Mouse (Mus musculus) inflammation-experienced regulatory T-cells, adult 6 months (primary cell): ENCODE results near the gene Kif13a. TPM values are rescaled to one million over a fixed set of nuclear protein-coding genes. Genes with fewer than 3 reads are reported as not detected.

Experiments
- ATAC-seq: one replicate; pipeline ENCODE4 v1.8.0; 2017
- polyA plus RNA-seq, 3 experiments: library from polyadenylated mRNA; unstranded; fragments of 100-300 nt; shearing (Covaris generic); gene quantifications; one replicate each; pipeline ENCODE4 v1.2.1; 2017

Kif13a gene
- polyA plus RNA-seq, 3 experiments from 2014 or later, result 4.1 to 9.6 (median 6.5) TPM

DNA sequence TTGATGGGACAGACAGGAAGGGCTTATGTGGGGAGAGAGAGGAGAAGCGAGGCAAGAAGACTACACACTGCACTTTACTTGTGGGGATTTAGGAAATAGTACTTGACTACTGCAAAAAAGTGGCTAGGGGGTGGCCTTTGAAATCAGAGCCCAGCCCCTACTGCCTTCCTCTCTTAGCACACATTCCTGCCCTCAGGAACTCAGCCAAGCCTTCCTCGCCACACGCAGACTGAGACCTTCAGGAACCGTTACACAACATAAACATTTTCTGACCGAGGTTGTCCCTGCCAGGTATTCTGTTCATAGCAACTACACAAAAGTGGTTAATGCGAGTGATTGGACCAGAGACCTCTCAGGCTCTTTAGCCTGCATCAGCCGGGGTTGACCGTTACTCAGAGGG, 8.1 kb downstream of the Kif13a start:
- no peak for ATAC-seq

DNA sequence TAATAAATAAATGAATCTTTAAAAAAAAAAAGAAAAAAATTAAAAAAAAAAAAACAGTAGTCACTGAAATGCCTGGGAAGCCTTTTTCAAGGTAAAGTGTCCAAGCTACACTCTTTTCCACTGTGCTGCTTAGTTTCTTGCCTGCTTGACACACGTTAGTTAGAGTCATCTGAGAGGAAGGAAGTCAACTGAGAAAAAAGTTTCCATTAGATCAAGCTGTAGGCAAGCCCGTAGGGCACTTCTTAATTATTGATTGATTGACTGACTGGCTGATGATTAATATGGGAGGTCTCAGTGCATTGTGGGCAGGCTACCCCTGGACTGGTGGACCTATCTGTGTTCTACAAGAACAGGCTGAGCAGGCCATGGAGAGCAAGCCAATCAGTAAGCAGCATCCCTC, 9.9 kb downstream of the Kif13a start:
- ATAC-seq, result peak; percentile 82

DNA sequence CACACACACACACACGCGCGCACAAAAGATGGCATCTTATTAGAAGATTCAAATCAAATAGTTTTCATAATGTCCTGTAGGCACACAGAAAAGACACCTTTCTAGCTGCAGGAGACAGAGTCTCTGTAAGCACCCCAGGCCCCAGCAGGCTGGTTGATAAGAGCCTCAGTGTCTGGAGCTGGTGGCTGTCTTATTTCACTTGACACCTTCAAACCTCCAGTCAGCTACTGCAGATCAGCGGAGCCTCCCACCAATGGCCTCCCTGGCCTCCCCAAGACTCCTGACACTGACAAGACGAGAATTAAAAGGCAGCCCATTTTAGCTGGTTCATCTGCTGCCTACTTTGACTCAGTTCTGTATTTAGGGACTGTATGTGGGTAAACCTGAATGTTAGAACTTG, 11.2 kb downstream of the Kif13a start:
- no peak for ATAC-seq

DNA sequence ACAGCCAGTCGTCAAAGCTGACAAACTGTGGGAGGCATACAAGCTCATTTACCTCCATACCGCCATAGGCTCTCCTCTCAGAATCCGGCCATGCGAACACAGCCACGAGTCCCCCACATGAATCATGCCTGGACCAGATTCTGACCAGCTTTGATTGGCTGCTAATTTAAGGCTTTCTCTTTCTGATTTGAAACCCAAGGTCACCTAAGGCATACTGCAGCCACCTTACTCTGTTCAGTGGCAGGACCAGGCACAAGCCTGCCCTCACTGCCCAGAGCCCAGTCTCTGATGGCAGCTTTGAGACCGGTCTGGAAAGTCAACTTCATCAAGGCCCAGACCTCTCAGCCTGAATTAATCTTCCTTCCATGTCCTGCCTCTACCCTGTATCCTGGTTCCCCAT, 17.7 kb downstream of the Kif13a start:
- no peak for ATAC-seq

DNA sequence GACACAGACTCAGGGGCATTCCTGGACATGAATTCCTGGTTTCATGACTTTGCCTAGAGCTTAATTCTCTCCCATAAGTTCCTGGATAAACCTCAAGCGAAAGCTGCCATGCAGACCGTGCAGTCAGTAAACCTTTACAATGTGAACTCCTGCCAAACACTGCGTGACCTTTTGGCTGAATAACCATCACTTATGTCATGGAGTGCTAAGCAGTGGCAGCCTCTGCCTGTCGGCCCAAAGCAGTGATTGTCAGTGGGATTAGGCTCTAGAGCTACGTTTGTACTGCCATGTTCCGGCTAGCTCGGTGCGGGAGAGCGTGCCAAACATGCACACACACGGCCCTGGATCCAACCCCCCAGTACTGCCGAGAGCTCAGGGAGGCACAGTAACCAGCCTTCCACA, 18.6 kb downstream of the Kif13a start:
- no peak for ATAC-seq

DNA sequence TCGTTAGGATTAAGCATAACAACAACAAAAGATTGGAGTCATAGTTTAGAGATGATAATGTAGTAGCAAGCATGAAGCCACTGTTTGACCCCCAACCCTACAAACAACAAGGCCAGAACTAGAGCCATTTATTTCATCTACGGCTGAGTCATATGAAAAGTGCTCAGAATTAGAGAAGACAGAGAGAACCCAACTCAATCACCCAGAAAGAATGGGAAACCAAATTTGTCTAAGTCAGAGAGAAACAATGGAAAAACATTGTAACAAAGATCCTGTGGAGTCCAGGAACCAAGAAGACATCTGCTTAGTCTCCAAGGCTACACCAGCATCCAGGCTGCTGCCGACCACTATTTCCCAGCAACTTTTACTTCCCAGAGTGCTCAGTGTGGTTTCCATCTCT, 19.7 kb downstream of the Kif13a start:
- no peak for ATAC-seq

DNA sequence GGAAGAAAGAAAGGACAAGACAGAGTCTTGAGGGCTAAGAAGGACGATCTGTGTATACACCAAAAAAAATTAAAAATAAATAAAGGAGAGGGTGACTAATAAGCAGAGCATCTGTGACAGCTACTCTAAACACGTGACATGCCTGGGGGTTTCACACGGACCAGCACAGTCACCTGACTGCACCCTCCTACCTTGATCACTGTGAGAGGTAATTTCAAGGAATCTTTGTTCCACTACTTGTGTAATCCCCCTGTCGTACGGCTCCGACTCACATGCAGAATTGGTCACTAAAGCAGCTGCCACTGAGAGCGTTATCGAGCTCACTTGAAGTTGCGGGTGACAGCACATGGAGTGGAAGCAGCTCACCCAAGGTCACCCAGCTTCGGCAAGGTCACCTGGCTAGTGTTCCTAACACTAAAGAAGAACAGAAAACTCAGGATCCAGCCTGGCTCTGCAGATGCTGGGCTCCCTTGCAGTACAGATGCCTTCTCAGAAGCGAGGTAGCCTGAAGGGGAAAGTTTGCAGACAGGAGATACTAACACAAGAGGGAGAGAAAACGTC, 20.6 kb downstream of the Kif13a start:
- peak; percentile 71 for ATAC-seq

DNA sequence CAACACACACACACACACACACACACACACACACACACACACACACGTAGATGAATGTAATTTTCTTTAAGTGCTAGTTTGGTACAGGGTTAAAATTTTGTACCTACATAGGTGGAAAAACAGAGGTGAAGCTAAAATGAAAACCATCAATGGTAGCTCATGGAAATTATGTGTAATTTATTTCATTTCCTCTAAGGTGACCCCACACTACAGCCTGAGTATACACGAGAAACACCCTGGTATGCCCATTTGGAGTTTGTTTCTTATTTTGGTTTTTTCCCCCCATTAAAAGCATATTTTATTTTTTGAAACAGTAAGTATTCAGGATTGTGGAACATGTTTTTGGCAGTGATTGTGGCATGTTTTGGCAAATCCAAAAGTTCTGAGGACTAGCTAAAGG, 21.3 kb downstream of the Kif13a start:
- no peak for ATAC-seq

DNA sequence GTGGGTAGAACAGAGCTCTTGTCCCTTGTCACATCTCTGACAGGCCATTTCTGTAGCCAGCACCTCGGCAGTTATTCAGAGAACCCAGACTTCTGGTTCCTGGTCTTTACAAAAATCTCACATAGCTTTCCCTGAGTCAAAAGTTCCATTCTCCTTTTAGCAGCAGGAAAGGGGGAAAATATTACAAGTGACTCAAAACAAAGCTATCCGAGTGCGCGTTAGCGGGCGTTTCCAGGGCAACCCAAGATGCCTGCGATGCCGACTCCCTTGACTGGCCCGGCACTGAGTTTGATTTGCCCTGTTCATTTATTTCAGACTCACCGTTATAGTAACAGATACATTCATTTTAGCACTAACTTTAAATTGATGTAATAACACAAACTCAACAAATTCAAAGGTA, 21.8 kb downstream of the Kif13a start:
- ATAC-seq, result peak; percentile 62

DNA sequence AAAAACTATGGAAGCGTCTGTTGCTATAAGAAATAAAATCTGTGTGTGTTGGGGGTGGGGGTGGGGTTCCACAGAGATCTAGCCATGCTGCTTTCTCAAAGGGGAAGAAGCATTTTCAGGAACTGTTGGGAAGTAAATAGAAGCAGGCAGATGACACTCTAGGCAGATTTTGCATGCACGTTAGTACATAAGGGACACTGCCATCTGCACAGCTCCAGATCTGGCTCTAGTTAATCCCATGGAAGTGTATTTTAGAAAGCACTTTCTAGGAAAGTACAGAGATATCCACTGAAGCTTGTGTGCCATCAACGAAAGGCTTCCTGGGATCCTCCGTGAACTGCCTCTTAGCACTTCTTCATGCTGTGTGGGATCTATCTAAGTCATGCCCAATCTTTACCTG, 22.6 kb downstream of the Kif13a start:
- ATAC-seq, result no peak

DNA sequence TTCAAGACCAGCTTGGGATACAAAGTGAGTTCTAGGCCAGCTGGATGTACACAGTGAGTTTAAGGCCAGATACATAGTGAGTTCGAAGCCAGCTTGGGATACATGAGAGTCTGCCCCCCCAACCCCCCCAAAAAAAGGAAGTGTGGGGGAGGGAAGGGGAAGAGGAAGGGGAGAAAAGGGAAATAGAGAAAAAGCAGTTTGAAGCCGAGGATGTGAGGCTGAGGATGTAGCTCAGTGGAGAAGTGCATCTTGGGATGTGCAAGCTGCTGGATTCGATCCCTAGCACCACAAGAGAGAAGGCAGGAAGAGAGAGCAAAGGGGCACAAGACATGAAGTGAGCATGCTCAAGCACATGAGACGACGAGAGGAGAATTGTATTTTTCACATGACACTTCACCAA, 23.7 kb downstream of the Kif13a start:
- ATAC-seq, result no peak

DNA sequence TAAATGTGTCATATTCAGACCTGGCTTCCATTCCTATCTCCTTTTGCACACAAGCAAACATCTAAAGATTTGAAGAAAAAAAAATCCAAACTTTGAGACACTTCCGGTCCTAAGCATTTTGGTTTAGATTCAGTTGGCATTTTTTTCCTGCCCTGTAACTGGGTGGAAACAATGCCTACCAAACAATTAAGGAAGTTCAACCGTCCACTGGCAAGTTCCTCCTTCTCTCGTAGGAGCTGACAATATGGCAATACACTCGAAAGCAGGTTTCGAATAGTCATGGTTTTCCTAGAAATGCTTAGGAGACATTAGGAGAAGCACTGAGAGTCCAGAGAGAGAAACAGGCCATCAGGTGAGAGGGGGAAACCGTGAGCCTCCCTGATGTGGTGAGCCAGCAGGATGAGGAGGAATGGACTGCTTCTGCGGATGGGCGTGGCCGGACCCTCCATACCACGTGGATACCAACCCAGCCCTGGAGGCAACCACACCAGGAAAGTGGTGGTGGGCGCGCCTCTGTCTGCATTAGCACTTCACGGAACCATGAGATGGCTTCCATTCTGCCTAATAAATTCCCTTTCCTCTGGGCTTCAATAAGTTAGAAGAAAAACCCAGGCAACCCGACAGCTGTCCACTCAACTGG, 24.6 kb downstream of the Kif13a start:
- no peak for ATAC-seq

DNA sequence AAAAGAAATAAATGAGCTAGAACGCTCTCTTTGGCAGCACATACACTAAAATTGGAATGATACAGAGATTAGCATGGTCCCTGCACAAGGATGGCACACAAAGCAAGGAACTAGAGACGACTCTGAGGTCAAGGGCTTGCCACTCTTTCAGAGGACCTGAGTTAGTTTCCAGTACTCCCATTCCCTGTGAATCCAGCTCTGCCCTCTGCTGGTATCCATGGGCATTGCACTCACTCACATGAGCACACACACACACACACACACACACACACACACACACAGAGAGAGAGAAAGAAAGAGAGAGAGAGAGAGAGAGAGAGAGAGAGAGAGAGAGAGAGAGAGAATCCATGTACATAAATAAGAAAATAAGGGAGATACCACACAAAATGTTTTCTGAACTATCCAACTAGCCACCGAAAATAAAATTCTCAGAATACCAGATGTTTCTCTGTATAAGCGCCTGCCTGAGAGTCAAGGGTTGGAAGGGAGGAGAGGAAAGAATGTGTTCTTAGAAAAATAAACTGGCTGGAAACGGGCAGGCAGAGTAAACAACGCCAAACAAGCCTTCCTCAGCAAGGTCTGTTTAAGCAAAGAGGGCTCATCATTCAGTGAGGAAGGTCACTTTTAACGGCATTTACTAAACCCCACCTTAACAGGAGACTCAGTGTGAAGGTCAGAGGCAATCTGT, 27.0 kb downstream of the Kif13a start:
- no peak for ATAC-seq

DNA sequence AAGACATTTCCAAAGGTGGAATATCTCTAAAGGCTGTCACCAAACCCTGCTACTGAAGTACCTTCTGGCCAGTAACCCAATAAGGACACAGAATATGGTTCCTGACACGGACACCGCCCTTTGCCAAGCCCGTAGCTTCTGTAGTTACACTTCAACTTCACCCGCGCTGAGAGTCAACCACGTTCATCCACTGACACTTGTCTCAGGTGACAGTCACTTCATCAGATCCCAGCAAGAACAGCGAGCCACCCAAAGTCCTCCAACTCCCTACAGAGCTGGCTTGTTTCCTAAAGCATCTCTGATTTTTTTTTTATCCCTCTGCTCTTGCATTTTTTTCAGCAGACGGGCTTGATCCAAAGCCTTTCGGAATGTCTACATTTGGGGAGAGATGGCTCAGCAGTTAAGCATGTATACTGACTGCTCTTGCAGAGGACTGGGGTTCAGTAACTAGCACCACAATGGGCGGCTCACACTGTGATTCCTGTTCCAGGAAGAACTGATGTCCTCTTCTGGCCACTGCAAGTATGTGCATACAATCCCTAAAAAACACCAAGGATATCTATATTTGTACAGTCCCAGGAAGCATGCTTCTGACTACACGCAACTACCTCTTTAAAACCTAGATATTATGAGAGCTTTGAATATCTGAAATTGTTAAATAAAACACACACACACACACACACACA, 28.7 kb downstream of the Kif13a start:
- ATAC-seq, result no peak

DNA sequence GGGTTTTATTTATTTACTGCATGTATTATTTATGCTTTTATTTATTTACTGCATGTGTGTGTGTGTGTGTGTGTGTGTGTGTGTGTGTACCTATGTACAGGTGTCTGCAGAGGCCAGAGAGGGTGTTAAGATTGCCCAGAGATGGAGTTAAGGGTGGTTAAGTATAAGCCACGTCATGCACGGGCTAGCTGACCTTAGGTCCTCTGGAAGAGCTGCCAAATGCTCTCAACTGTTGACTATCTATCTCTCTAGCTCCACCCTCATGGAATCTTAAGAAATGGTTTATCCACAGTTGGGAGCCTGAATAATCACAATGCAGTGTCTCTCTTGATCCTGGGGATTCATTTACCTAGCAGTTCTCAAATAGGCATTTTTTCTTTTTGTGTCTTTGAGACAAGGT, 30.8 kb downstream of the Kif13a start:
- no peak for ATAC-seq

DNA sequence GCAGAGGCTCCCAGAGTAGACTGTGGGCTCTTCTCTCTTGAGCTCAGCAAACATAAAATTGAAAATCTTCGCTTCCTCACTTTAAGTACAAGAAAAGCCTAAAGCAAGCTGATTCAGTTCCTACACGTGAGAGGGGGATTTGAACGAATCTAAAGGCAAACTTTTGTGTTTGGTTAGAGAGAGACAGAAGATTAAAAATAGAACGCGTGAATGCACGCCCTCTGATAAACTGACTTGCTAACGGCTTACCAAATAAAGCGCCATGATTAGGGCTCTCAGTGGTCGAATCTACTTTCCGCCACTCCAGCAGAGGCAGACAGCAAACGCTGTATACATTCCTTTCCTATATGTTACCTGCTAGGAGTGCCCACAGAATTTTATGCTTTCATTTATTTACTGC, 31.3 kb downstream of the Kif13a start:
- ATAC-seq, result no peak

DNA sequence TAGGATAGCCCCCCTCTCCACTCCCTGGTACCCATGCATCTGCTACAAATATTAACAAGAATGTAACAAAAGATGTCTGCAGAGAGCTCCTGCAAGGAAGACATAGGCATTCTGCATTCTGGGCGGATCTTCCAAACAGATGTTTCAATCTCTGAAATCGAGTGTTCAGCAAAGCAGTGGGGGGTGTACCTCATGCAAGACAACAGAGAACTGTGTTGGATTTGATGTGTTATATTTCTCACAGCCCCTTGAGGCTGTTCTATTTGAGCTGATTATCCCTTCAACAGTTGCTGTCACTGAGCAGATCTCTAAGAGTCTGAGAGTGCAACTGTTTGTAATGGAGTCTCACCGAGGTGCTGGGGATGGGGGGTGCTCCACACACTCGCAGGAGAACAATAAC, 37.3 kb downstream of the Kif13a start:
- ATAC-seq, result no peak

DNA sequence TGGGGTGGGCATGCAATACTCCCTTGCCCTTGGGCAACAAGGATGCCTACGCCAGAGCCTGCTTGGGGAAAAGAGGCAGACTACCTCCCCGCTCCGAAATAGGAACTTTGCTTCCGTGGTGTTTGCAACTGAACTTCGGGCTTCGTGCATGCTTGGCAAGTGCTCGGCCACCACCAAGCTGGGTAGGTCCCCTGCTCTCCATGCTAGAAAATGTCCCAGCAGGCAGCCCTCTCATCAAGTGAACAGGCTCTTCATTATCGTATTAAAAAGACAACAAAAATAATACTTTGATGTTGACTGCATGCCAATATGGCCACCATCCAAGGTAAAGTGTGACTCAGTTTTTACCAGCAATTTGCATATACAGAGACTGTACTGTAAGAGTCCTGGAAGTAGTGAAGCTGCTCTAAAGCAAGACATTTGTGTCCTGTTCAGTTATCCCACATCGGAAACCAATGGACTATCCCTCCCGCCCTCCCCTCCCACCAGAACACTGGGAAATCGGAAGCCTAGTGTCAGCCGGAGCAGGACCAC, 41.5 kb downstream of the Kif13a start:
- no peak for ATAC-seq

DNA sequence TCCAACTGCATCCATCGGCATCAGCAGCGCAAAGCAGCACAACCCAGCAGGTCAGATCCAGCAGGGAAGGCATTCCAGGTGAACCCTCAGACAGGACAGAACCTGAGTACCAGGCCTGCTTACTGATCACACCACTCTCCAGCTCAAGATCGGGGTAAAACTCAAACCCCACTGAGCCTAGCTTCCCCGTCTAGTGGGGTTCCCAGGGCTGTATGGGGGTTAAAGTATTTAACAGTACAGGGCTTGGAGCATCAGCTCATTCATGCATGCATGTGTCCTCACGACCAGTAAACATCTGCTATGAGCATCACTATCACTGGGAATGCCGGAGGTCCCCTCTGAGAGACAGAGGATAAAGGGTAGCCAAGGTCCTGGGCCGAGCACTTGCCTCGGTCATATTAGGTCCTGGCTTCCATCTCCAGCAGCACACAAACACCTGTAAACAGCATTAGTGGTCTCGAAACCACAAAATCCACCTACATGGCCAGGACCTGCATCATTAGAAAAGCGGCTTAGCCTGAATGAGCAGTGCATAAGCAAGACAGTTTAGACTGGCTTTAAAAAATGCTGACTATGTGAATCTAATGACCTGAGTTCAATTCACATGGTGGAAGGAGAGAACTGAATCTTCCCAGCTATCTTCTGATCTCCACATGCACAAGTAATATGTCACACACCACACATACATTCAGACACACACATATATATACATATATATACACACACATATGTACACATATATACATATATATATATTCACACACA, 43.0 kb downstream of the Kif13a start:
- no peak for ATAC-seq

DNA sequence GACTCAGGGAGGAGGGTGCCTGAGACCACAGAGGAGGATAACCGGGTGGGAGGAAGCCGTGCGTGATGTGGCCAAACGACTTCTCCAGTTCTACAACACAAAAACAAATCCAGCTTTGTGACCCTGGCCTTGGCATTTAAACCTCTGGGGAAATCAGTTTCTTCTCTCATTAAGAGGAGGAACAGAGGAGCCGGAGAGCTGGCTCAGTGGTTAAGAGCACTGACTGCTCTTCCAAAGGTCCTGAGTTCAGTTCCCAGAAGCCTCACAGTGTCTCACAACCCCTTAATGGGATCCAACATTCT, 44.0 kb downstream of the Kif13a start:
- ATAC-seq, result no peak

DNA sequence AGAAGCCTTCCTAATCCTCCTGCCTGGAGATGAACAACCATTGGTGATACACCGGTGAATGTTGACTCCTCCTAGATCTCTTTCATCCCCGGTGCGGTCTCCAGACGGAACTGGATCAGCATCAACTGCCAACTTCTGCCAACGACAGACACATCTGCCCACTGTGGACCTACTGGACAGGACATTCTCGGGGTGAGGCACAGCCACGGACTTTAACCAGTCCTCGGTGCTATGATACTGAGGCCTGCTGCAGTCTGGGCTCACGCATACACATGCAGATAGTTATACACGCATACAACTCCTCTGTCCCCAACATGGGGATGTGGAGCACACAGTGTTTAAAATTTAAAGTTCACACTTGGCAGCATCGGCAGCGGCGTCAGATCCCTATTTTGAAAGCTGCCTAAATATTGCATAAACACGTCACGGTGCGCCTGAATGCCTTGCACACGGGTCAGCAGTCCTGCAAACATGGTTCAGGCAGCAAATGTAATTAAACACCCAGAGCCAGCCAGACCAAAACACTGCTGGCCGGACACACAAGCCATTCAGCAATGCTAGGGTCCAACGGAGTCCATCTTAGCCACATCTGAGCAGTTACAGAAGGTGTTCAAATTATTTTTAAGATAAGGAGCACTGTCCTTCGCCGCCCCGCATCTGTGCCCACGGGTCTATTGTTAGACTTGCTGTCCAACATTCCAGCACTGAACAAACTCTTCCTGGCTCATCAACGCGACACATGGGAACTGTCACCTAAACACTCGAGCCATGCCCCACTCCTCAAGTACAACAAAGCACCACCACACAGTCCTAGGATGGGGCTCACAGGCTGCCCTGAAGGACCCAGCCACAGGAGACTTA, 44.5 kb downstream of the Kif13a start:
- ATAC-seq, result no peak

DNA sequence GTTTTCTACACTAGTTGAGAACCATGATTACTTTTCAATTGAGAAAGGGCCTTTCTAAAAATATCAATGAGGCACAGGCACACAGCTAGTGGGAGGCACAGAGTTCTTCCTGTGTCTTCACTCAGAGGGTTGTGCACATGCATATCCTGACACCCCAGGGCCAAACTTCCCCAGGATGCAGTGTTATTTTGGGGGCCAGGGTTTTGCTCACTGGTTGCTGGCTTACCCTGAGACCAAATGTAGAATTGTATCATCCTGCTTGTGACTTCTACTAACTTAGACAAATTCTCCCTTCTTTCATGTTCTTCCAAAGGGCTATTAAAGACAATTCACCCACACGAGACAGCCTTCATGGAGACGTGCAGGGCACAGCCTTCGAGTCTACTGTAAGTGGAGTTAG, 45.7 kb downstream of the Kif13a start:
- ATAC-seq, result no peak
